Mouse (Mus musculus): ENCODE measurements at regions not wholly inside any gene's neighbourhood (a gene's known extent, or its start where the extent isn't known, plus 50 kb on each side); places are given as distances from the start of the nearest gene placed in this dataset.

- ATAC-seq (ENCODE audit: low FRiP score, low TSS enrichment): no peak
- no peak overlapping the region for H3K9ac ChIP-seq (replicated peaks; ENCODE audit: low read length)
- no peak overlapping the region for H3K27ac ChIP-seq (ENCODE audit: low read length)
- no peak overlapping the region for H3K4me3 ChIP-seq (ENCODE audit: low read length)
- no peaks in the 10 kb centered on the region for H3K9me3 ChIP-seq (ENCODE audit: low read length)
- no peaks in the 10 kb centered on the region for H3K4me1 ChIP-seq (ENCODE audit: insufficient read depth, low read length)
- no peaks in the 10 kb centered on the region for H3K36me3 ChIP-seq (ENCODE audit: insufficient read depth, low read length)
- no peaks in the 10 kb centered on the region for H3K27me3 ChIP-seq (ENCODE audit: insufficient read depth, low read length)
- WGBS: 56% methylated on average over 6 of the region's 6 CpGs
- no peak overlapping the region for H3K4me2 ChIP-seq (replicated peaks; ENCODE audit: low read depth, low read length)
Measured at GRCm38 (mm10) chr13:71084301-71084700, 242.7 kb upstream of the Adamts16 start.

GRCm38 (mm10) chr13:71075916-71076315, 234.3 kb upstream of the Adamts16 start:
- WGBS: 80% methylated on average over 4 of the region's 4 CpGs
- no peaks in the 10 kb centered on the region for H3K4me1 ChIP-seq (ENCODE audit: insufficient read depth, low read length)
- H3K9ac ChIP-seq (replicated peaks; ENCODE audit: low read length): no peak overlapping the region
- H3K9me3 ChIP-seq (ENCODE audit: low read length): no peaks in the 10 kb centered on the region
- no peaks in the 10 kb centered on the region for H3K27me3 ChIP-seq (ENCODE audit: insufficient read depth, low read length)
- no peak for ATAC-seq (ENCODE audit: low FRiP score, low TSS enrichment)
- H3K27ac ChIP-seq (ENCODE audit: low read length): no peak overlapping the region
- H3K4me2 ChIP-seq (replicated peaks; ENCODE audit: low read depth, low read length): no peak overlapping the region
- no peak overlapping the region for H3K4me3 ChIP-seq (ENCODE audit: low read length)
- H3K36me3 ChIP-seq (ENCODE audit: insufficient read depth, low read length): no peaks in the 10 kb centered on the region

- Histone ChIP-seq H3K9me3 (ENCODE audit: low read length) (no peaks in the 10 kb centered on the region), H3K36me3 (ENCODE audit: insufficient read depth, low read length) (no peaks in the 10 kb centered on the region)
- ATAC-seq (ENCODE audit: low FRiP score, low TSS enrichment): no peak
Measured at GRCm38 (mm10) chr13:71074012-71074411, 232.4 kb upstream of the Adamts16 start.

GRCm38 (mm10) chr13:71068757-71069201, 227.2 kb upstream of the Adamts16 start:
- Histone ChIP-seq H3K4me3 (ENCODE audit: low read length) (no peak overlapping the region), H3K4me1 (ENCODE audit: insufficient read depth, low read length) (peaks cover 6% of the 10 kb centered on the region), H3K9me3 (ENCODE audit: low read length) (no peaks in the 10 kb centered on the region), H3K4me2 (replicated peaks; ENCODE audit: low read depth, low read length) (no peak overlapping the region), H3K9ac (replicated peaks; ENCODE audit: low read length) (no peak overlapping the region), H3K27me3 (ENCODE audit: insufficient read depth, low read length) (no peaks in the 10 kb centered on the region), H3K27ac (ENCODE audit: low read length) (no peak overlapping the region), H3K36me3 (ENCODE audit: insufficient read depth, low read length) (no peaks in the 10 kb centered on the region)
- no peak for ATAC-seq (ENCODE audit: low FRiP score, low TSS enrichment)
- 70% methylated on average over 11 of the region's 11 CpGs for WGBS

More at GRCm38 (mm10) chr13:71074012-71074411, 232.4 kb upstream of the Adamts16 start:
- Histone ChIP-seq H3K9ac (replicated peaks; ENCODE audit: low read length) (no peak overlapping the region), H3K4me1 (ENCODE audit: insufficient read depth, low read length) (no peaks in the 10 kb centered on the region), H3K4me3 (ENCODE audit: low read length) (no peak overlapping the region), H3K4me2 (replicated peaks; ENCODE audit: low read depth, low read length) (no peak overlapping the region), H3K27ac (ENCODE audit: low read length) (no peak overlapping the region), H3K27me3 (ENCODE audit: insufficient read depth, low read length) (no peaks in the 10 kb centered on the region)
- WGBS: 62% methylated on average over 10 of the region's 10 CpGs

GRCm38 (mm10) chr13:71068011-71068410, 226.4 kb upstream of the Adamts16 start:
- no peak overlapping the region for H3K27ac ChIP-seq (ENCODE audit: low read length)
- H3K4me1 ChIP-seq (ENCODE audit: insufficient read depth, low read length): peaks cover 6% of the 10 kb centered on the region
- H3K4me3 ChIP-seq (ENCODE audit: low read length): no peak overlapping the region
- H3K4me2 ChIP-seq (replicated peaks; ENCODE audit: low read depth, low read length): no peak overlapping the region
- no peaks in the 10 kb centered on the region for H3K9me3 ChIP-seq (ENCODE audit: low read length)
- H3K36me3 ChIP-seq (ENCODE audit: insufficient read depth, low read length): no peaks in the 10 kb centered on the region
- H3K9ac ChIP-seq (replicated peaks; ENCODE audit: low read length): no peak overlapping the region
- no peaks in the 10 kb centered on the region for H3K27me3 ChIP-seq (ENCODE audit: insufficient read depth, low read length)
- 15% methylated on average over 4 of the region's 4 CpGs for WGBS
- no peak for ATAC-seq (ENCODE audit: low FRiP score, low TSS enrichment)

- H3K4me1 ChIP-seq (ENCODE audit: insufficient read depth, low read length): peaks cover 6% of the 10 kb centered on the region
- ATAC-seq (ENCODE audit: low FRiP score, low TSS enrichment): no peak
Measured at GRCm38 (mm10) chr13:71065568-71065967, 224.0 kb upstream of the Adamts16 start.

GRCm38 (mm10) chr13:71064590-71065307, 223.1 kb upstream of the Adamts16 start:
- no peak for ATAC-seq (ENCODE audit: low FRiP score, low TSS enrichment)
- H3K4me1 ChIP-seq (ENCODE audit: insufficient read depth, low read length): peaks cover 6% of the 10 kb centered on the region
- H3K4me2 ChIP-seq (replicated peaks; ENCODE audit: low read depth, low read length): no peak overlapping the region
- 76% methylated on average over 8 of the region's 8 CpGs for WGBS
- H3K9ac ChIP-seq (replicated peaks; ENCODE audit: low read length): no peak overlapping the region
- H3K9me3 ChIP-seq (ENCODE audit: low read length): no peaks in the 10 kb centered on the region
- H3K27ac ChIP-seq (ENCODE audit: low read length): no peak overlapping the region
- no peaks in the 10 kb centered on the region for H3K36me3 ChIP-seq (ENCODE audit: insufficient read depth, low read length)
- H3K4me3 ChIP-seq (ENCODE audit: low read length): no peak overlapping the region
- no peaks in the 10 kb centered on the region for H3K27me3 ChIP-seq (ENCODE audit: insufficient read depth, low read length)

More at GRCm38 (mm10) chr13:71065568-71065967, 224.0 kb upstream of the Adamts16 start:
- Histone ChIP-seq H3K27me3 (ENCODE audit: insufficient read depth, low read length) (no peaks in the 10 kb centered on the region), H3K4me2 (replicated peaks; ENCODE audit: low read depth, low read length) (no peak overlapping the region), H3K4me3 (ENCODE audit: low read length) (no peak overlapping the region), H3K27ac (ENCODE audit: low read length) (no peak overlapping the region), H3K9ac (replicated peaks; ENCODE audit: low read length) (no peak overlapping the region), H3K9me3 (ENCODE audit: low read length) (no peaks in the 10 kb centered on the region), H3K36me3 (ENCODE audit: insufficient read depth, low read length) (no peaks in the 10 kb centered on the region)
- 74% methylated on average over 1 of the region's 1 CpGs for WGBS

GRCm38 (mm10) chr13:71053361-71054264, 212.0 kb upstream of the Adamts16 start:
- WGBS: 74% methylated on average over 21 of the region's 21 CpGs

GRCm38 (mm10) chr13:71050646-71051045, 209.0 kb upstream of the Adamts16 start:
- Histone ChIP-seq H3K4me1 (ENCODE audit: insufficient read depth, low read length) (no peaks in the 10 kb centered on the region), H3K36me3 (ENCODE audit: insufficient read depth, low read length) (no peaks in the 10 kb centered on the region), H3K27me3 (ENCODE audit: insufficient read depth, low read length) (no peaks in the 10 kb centered on the region), H3K9me3 (ENCODE audit: low read length) (no peaks in the 10 kb centered on the region), H3K9ac (replicated peaks; ENCODE audit: low read length) (no peak overlapping the region), H3K4me2 (replicated peaks; ENCODE audit: low read depth, low read length) (0 out of 2 replicates have a peak overlapping the region, but pooled peaks have one; percentile 4), H3K4me3 (ENCODE audit: low read length) (no peak overlapping the region), H3K27ac (ENCODE audit: low read length) (no peak overlapping the region)
- WGBS: 39% methylated on average over 13 of the region's 13 CpGs
- ATAC-seq (ENCODE audit: low FRiP score, low TSS enrichment): no peak

More at GRCm38 (mm10) chr13:71053361-71054264, 212.0 kb upstream of the Adamts16 start:
- Histone ChIP-seq H3K27ac (ENCODE audit: low read length) (no peak overlapping the region), H3K27me3 (ENCODE audit: insufficient read depth, low read length) (no peaks in the 10 kb centered on the region), H3K9ac (replicated peaks; ENCODE audit: low read length) (no peak overlapping the region), H3K36me3 (ENCODE audit: insufficient read depth, low read length) (no peaks in the 10 kb centered on the region), H3K4me2 (replicated peaks; ENCODE audit: low read depth, low read length) (no peak overlapping the region), H3K9me3 (ENCODE audit: low read length) (no peaks in the 10 kb centered on the region), H3K4me1 (ENCODE audit: insufficient read depth, low read length) (no peaks in the 10 kb centered on the region), H3K4me3 (ENCODE audit: low read length) (no peak overlapping the region)
- ATAC-seq (ENCODE audit: low FRiP score, low TSS enrichment): no peak

Measured in kidney, embryonic 16.5 days (tissue).